Comparison of ENCODE assay signal across 8 mouse cellular contexts in genomic region chr15:78772856-78773255, GRCm38 (mm10). TPM values are rescaled to one million over a fixed set of nuclear protein-coding genes. Genes with fewer than 3 reads are reported as not detected.
A peak's percentile ranks its signal among the peaks of the same experiment; 100 is the strongest.
DNase-seq lines count a peak whose midpoint lies in the region; ATAC-seq and TF ChIP-seq lines count a peak whose summit lies in the region.

No protein-coding gene starts in this region.

- H3K27ac ChIP-seq in lung, embryonic 16.5 days (ENCODE audit: low read length) = peak overlapping the region; percentile 81
- peak overlapping the region; percentile 99 for H3K27ac ChIP-seq in forebrain, embryonic 12.5 days
- H3K27ac ChIP-seq in limb, embryonic 12.5 days = no peak overlapping the region
- 0 out of 2 replicates have a peak overlapping the region, but pooled peaks have one; percentile 8 for H3K27ac ChIP-seq in olfactory bulb, adult 2 months (ENCODE audit: insufficient read depth, low read depth, low read length)

- TF ChIP-seq POLR2A in olfactory bulb, adult 2 months (IDR thresholded peaks at IDR 0.05; ENCODE audit: insufficient read depth, low read depth, low read length) = no peak

- peak overlapping the region; percentile 66 for H3K9ac ChIP-seq in lung, embryonic 16.5 days (ENCODE audit: low read length)
- H3K9ac ChIP-seq in forebrain, embryonic 12.5 days = peak overlapping the region; percentile 68
- H3K9ac ChIP-seq in limb, embryonic 12.5 days (replicated peaks) = 0 out of 2 replicates have a peak overlapping the region, but pooled peaks have one; percentile 8

- TF ChIP-seq CTCF in olfactory bulb, adult 2 months (IDR thresholded peaks at IDR 0.05; ENCODE audit: insufficient read depth, low read depth, low read length) = no peak

- DNase-seq in lung, postnatal 14 days = no peak
- no peak for DNase-seq in adipocyte (ENCODE audit: low spot score)

- 35% methylated on average over 14 of the region's 14 CpGs for WGBS in lung, embryonic 16.5 days
- 28% methylated on average over 14 of the region's 14 CpGs for WGBS in forebrain, embryonic 12.5 days
- WGBS in limb, embryonic 12.5 days = 41% methylated on average over 14 of the region's 14 CpGs
- 63% methylated on average over 14 of the region's 14 CpGs for WGBS in olfactory bulb, adult 2 months

- no peaks in the 10 kb centered on the region for H3K27me3 ChIP-seq in lung, embryonic 16.5 days (ENCODE audit: control insufficient read depth, insufficient read depth, low read depth, low read length)
- H3K27me3 ChIP-seq in forebrain, embryonic 12.5 days = no peaks in the 10 kb centered on the region
- peaks cover 34% of the 10 kb centered on the region for H3K27me3 ChIP-seq in limb, embryonic 12.5 days

- H3K4me1 ChIP-seq in lung, embryonic 16.5 days (replicated peaks; ENCODE audit: control insufficient read depth, insufficient read depth, low read length) = peaks cover 4% of the 10 kb centered on the region; the same call in 1 of the 2 replicates
- H3K4me1 ChIP-seq in forebrain, embryonic 12.5 days = peaks cover 65% of the 10 kb centered on the region
- peaks cover 25% of the 10 kb centered on the region for H3K4me1 ChIP-seq in limb, embryonic 12.5 days (replicated peaks)
- H3K4me1 ChIP-seq in olfactory bulb, adult 2 months (ENCODE audit: control insufficient read depth, insufficient read depth, low read length) = peaks cover 36% of the 10 kb centered on the region

- peak overlapping the region; percentile 51 for H3K4me2 ChIP-seq in lung, embryonic 16.5 days (ENCODE audit: low read depth, low read length)
- H3K4me2 ChIP-seq in forebrain, embryonic 12.5 days = peak overlapping the region; percentile 73
- H3K4me2 ChIP-seq in limb, embryonic 12.5 days = peak overlapping the region; percentile 35

- no peak for ATAC-seq in lung, embryonic 16.5 days (ENCODE audit: low read depth)
- no peak; the same call in 1 of the 2 replicates for ATAC-seq in forebrain, embryonic 12.5 days (ENCODE audit: low FRiP score)
- ATAC-seq in limb, embryonic 12.5 days (ENCODE audit: insufficient number of reproducible peaks, insufficient read depth, low FRiP score, low TSS enrichment, low read depth) = 0 out of 2 replicates have a peak, but pooled peaks have one; percentile 2
- ATAC-seq in cerebellum, adult (ENCODE audit: insufficient number of reproducible peaks, low FRiP score, low TSS enrichment) = no peak
- no peak for ATAC-seq in erythroid progenitor cell, adult 5-6 weeks (replicated peaks; ENCODE audit: low FRiP score, poor library complexity, severe bottlenecking)

- H3K4me3 ChIP-seq in lung, embryonic 16.5 days (ENCODE audit: low read length) = peak overlapping the region; percentile 49
- H3K4me3 ChIP-seq in forebrain, embryonic 12.5 days (replicated peaks) = peak overlapping the region; percentile 49
- peak overlapping the region; percentile 16 for H3K4me3 ChIP-seq in limb, embryonic 12.5 days (replicated peaks)
- no peak overlapping the region for H3K4me3 ChIP-seq in olfactory bulb, adult 2 months (ENCODE audit: insufficient read depth, low read depth, low read length)

- peaks cover 6% of the 10 kb centered on the region for H3K9me3 ChIP-seq in lung, embryonic 16.5 days (ENCODE audit: control insufficient read depth, low read length)
- no peaks in the 10 kb centered on the region for H3K9me3 ChIP-seq in forebrain, embryonic 12.5 days
- 0 out of 2 replicates have a peak, but pooled peaks cover 4% of the 10 kb centered on the region for H3K9me3 ChIP-seq in limb, embryonic 12.5 days

- H3K36me3 ChIP-seq in lung, embryonic 16.5 days (ENCODE audit: control insufficient read depth, insufficient read depth, low read length) = peaks cover 12% of the 10 kb centered on the region
- H3K36me3 ChIP-seq in forebrain, embryonic 12.5 days (replicated peaks) = peaks cover 16% of the 10 kb centered on the region
- no peaks in the 10 kb centered on the region for H3K36me3 ChIP-seq in limb, embryonic 12.5 days

RNA-seq across cellular contexts. Expression of gene Mfng, which starts 0.4 kb away (rescaled TPM):
- polyA plus RNA-seq in lung, embryonic 16.5 days (2015; fragmentation: Nextera tagmentation; extraction: Ambion mirVana) = 40.8 and 43.1 TPM in 2 replicates
- 137 and 147 TPM in 2 replicates for polyA plus RNA-seq in forebrain, embryonic 12.5 days (2016; fragmentation: Nextera tagmentation; extraction: Ambion mirVana)
- polyA plus RNA-seq in limb, embryonic 12.5 days (2016; fragmentation: Nextera tagmentation; extraction: Ambion mirVana) = 12.1 and 12.4 TPM in 2 replicates
- not detected in 2 replicates for polyA plus RNA-seq in olfactory bulb, adult 2 months (2012; ENCODE audit: insufficient read depth, insufficient read length, low replicate concordance, missing spikeins)
- total RNA-seq in erythroid progenitor cell, adult 5-6 weeks (2015; ENCODE audit: low replicate concordance) = 1.7 and 1.8 TPM in 2 replicates
- total RNA-seq in erythroid progenitor cell, adult 5-6 weeks (2017; ENCODE audit: low replicate concordance) = 2.3 TPM in 1 of 2 replicates, not detected in the other

RNA-seq across cellular contexts. Expression of gene Card10, which starts 30.0 kb away (rescaled TPM):
- 6.1 and 6.2 TPM in 2 replicates for polyA plus RNA-seq in lung, embryonic 16.5 days (2015; fragmentation: Nextera tagmentation; extraction: Ambion mirVana)
- polyA plus RNA-seq in forebrain, embryonic 12.5 days (2016; fragmentation: Nextera tagmentation; extraction: Ambion mirVana) = 2.0 and 2.1 TPM in 2 replicates
- 3.3 and 4.2 TPM in 2 replicates for polyA plus RNA-seq in limb, embryonic 12.5 days (2016; fragmentation: Nextera tagmentation; extraction: Ambion mirVana)
- polyA plus RNA-seq in olfactory bulb, adult 2 months (2012; ENCODE audit: insufficient read depth, insufficient read length, low replicate concordance, missing spikeins) = not detected in 2 replicates
- total RNA-seq in erythroid progenitor cell, adult 5-6 weeks (2015; ENCODE audit: low replicate concordance) = 0.42 and 0.72 TPM in 2 replicates
- total RNA-seq in erythroid progenitor cell, adult 5-6 weeks (2017; ENCODE audit: low replicate concordance) = not detected in 2 replicates

RNA-seq across cellular contexts. Expression of gene Elfn2, which starts 54.3 kb away (rescaled TPM):
- polyA plus RNA-seq in lung, embryonic 16.5 days (2015; fragmentation: Nextera tagmentation; extraction: Ambion mirVana) = 0.09 and 0.15 TPM in 2 replicates
- 1.2 TPM in 2 replicates for polyA plus RNA-seq in forebrain, embryonic 12.5 days (2016; fragmentation: Nextera tagmentation; extraction: Ambion mirVana)
- polyA plus RNA-seq in limb, embryonic 12.5 days (2016; fragmentation: Nextera tagmentation; extraction: Ambion mirVana) = 0.03 and 0.27 TPM in 2 replicates
- not detected in 2 replicates for polyA plus RNA-seq in olfactory bulb, adult 2 months (2012; ENCODE audit: insufficient read depth, insufficient read length, low replicate concordance, missing spikeins)
- not detected in 2 replicates for total RNA-seq in erythroid progenitor cell, adult 5-6 weeks (2015; ENCODE audit: low replicate concordance)
- total RNA-seq in erythroid progenitor cell, adult 5-6 weeks (2017; ENCODE audit: low replicate concordance) = not detected in 2 replicates

Comparison
In these comparisons a context has a peak if more than half of its experiments do, and no peak if none do; other contexts are left out.
1. H3K9ac ChIP-seq: peak in every context shown above with its lines; median percentile 68 in forebrain, embryonic 12.5 days; 66 in lung, embryonic 16.5 days; 8 in limb, embryonic 12.5 days.